Mouse (Mus musculus) T-helper 2 cell (primary cell): ENCODE data around the gene Svbp.

Experiments used
- in situ Hi-C: fragments of 300-600 bp; cut with MboI, MseI; formaldehyde crosslinking; loops from one replicate; pipeline ENCODE4 v1.15.1; 2025; ENCODE audit warnings: high pct_unique_total_duplicates

Svbp gene

DNA sequence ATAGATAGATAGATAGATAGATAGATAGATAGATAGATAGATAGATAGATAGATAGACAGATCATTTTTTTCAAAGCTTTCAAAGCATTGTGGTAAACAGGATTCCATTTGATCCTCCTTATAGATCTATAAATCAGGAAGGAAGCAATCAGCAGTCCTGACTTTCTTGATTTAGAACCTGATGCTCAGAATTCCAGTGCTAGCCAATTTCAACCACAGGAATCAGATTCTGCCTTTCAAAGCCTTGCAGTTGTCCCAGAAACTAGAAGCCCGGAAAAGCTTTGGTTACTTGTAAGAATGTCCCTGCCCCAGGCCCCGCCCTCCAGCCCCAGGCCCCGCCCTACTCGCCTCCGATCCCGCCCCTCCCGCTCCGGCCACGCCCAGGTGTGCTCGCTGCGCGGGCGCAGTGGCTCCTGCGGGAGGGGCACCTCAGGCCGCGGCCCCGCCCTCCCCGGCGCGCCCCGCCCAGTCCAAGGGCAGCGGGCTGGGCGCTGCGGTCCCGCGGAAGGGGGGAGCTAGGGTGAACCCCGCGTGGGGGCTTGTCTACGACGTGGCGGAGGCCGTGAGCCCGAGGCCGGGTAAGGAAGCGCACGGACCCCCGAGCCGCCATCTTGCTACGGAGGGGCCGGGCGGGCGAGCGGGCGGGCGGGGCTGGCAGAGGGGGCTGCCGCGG lies at the start of gene Svbp:
Gene Svbp (plus strand): TSS at position 398 of the 673 bp plus-strand sequence.
- in situ Hi-C loops, result no loop called here

DNA sequence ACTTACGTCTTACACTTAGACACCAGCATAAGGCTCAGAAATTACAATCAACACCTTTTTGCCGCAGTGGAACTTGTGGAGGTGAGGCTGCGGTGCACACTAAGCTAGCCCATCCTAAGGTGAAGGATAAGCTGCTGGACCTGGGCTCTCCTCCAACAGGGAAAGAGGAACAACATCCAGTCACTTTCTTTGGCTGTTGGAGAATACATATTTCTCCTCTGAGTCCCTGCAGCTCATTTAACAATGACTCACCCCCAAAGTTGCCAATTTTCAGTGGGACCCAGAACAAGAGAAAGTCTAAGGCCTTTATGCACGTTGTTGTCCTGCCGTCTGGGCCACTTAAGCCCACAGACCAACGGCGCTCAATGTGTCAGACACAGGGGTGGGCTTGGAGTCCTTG lies 48.3 kb upstream of the Svbp start:
- in situ Hi-C loops, result loop anchor here (5.0 kb wide), 1 partner anchor 65 kb away; no protein-coding TSS in a partner anchor

DNA sequence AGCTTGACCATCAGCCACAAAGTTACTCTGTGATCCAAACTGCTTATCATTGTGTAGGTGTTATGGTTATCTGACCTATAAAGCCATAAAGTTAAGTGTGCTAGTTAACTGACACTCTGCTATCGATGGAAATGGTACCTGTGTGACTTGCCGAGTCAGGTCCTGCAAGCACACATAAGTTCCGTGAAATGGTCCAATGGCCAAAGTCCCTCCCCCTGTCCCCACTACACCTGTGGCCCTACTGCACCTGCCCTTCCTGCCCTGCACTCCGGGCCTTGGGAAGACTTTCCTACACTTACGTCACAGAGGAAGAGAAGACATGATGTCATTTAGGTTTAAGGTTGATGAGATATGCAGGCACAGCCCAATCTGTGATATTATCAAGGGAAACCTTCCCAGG lies 47.8 kb upstream of the Svbp start:
- in situ Hi-C loops, result loop anchor here (5.0 kb wide), 1 partner anchor 65 kb away; no protein-coding TSS in a partner anchor

DNA sequence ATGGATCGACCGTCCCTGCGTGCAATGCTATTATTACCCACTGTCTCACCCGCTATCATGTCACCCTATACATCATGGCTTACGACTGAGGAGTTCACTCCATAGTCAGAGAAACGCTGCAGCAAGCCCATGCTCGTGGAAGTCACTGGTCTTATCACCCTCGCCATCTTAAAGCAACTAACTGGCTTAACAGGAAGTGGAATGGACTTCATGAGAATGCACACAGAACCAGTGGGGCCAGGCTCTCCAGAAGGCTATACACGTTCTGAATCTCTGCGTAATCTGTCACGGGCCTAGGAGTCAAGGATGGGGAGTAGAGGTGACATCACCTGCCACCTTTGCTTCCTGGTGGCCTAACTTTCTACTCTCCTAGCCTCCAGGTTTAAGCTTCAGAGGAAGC lies 46.4 kb upstream of the Svbp start:
- in situ Hi-C loops, result loop anchor here (5.0 kb wide), 1 partner anchor 66 kb away; no protein-coding TSS in a partner anchor

DNA sequence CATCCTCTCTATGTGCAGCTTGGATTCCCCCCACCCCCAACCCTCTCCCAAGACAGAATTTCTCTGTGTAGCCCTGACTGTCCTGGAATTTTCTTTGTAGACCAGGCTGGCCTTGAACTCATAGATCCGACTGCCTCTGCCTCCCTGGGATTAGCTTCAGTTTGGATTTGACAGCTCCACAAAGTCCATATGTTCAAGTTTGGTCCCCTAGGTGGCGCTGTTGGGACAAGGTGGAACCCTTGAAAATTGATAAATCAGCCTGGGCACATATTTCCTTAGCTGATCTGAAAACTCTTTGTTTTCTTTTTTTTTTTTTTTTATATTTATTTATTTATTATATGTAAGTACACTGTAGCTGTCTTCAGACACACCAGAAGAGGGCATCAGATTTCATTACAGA lies 37.9 kb upstream of the Svbp start:
- in situ Hi-C loops, result no loop called here

DNA sequence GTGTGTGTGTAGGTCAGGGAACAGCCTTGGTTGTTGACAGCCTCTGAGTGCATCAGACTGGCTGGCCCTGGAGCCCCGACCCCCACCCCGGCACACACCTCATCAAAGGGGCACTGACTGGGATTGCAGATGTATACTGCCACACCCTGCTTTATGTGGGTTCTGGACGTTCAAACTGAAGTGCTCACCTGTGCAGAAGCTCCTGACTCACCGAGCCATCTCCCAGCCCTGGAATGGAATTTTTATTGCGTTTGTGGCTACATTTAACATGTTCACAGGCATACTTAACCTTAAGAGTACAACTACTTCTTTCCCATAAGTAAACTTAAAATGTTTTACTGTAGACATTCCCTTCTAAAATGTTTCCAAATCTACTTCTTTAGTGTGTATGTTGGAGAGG lies 37.2 kb upstream of the Svbp start:
- in situ Hi-C loops, result no loop called here

DNA sequence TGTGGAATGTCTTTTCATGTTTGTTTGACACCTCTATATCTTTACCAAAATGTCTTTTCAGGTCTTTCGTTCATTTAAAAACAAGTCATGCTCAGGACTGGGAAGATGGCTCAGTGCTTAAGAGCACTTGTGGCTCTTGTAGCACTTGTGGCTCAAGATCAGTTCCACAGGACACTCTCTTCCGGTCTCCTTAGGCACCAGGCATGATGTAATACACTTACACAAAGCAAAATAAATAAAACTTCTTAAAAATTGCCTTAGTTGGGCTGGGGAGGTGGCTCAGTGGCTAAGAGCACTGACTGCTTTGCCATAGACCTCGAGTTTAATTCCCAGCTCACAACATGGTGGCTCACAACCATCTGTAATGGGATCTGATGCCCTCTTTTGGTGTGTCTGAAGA lies 33.7 kb upstream of the Svbp start:
- in situ Hi-C loops, result loop anchor here (10.0 kb wide), 1 partner anchor 517 kb away; no protein-coding TSS in a partner anchor

DNA sequence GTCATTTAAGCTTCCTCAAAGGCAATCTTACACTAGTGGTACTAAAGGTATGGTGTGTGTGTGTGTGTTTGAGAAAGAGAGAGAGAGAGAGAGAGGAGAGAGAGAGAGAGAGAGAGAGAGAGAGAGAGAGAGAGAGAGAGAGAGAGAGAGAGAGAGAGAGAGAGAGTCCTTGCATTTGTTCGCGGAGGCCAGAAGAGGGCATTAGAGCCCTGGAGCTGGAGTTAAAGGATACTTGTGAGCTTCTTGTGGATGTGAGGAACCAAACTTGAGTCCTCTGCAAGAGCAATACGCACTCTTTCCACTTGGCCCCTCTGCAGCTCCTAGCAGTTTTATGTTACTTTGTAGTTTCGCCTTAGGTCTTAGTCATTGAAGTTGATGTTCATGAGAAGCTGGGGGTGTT lies 32.1 kb upstream of the Svbp start:
- in situ Hi-C loops, result loop anchor here (10.0 kb wide), 1 partner anchor 518 kb away; no protein-coding TSS in a partner anchor

DNA sequence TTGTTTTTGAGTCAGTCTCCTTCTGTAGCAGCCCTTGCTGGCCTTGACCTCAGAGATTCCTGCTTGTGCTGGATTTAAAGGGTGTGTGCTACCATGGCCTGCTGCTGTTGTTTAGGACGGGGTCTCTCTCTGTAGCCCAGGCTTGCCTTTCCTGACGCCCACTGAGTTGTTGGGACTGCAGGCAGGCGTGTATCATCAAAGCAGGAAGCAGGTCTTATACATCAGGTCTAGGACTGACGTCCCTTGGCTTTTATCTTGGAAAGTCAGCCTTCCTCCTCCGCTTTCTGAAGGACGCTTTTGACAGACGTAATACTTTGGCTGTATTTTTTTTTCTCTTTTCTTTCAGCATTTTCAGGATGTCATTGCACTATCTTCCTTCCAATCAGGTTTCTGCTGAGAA lies 29.2 kb upstream of the Svbp start:
- in situ Hi-C loops, result loop anchor here (5.0 to 10.0 kb wide), 2 partner anchors 39 to 521 kb away; no protein-coding TSS in a partner anchor

DNA sequence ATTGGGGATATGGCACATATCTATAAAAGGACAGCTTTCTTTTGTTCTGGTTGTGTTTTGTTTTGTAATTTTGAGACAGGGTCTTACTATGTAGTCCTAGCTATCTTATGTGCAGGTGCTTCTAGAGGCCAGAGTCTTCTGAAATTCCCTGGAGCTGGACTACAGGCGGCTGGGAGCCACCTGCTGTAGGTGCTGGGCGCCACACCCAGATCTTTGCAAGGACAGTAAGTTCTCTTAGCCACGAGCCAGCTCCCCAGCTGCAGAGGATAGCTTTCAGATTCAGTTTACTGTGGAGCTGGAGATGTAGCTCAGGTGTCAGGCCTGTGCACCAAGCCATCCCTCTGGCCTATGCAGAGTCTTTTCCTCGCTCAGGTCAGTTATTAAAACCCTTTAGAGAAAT lies 28.0 kb upstream of the Svbp start:
- in situ Hi-C loops, result loop anchor here (5.0 to 10.0 kb wide), 2 partner anchors 40 to 522 kb away; no protein-coding TSS in a partner anchor

DNA sequence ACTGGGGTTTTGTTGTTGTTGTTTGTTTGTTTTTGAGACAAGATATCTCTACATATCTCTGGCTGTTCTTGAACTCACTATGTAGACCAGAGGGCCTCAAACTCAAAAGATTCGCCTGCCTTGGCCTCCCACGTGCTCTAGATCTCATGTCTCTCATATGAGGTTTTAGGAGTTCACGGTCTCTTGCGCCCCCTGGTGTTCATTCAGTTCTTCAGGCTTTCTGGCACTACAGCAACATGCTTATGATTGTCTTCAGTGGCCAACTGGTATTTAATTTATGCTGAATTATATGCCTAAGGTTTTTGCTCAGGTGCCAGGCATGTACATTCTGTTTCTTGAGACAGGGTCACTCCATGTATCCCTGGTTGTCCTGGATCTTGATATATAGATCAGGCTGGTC lies 27.4 kb upstream of the Svbp start:
- in situ Hi-C loops, result loop anchor here (5.0 to 10.0 kb wide), 2 partner anchors 40 to 523 kb away; no protein-coding TSS in a partner anchor

DNA sequence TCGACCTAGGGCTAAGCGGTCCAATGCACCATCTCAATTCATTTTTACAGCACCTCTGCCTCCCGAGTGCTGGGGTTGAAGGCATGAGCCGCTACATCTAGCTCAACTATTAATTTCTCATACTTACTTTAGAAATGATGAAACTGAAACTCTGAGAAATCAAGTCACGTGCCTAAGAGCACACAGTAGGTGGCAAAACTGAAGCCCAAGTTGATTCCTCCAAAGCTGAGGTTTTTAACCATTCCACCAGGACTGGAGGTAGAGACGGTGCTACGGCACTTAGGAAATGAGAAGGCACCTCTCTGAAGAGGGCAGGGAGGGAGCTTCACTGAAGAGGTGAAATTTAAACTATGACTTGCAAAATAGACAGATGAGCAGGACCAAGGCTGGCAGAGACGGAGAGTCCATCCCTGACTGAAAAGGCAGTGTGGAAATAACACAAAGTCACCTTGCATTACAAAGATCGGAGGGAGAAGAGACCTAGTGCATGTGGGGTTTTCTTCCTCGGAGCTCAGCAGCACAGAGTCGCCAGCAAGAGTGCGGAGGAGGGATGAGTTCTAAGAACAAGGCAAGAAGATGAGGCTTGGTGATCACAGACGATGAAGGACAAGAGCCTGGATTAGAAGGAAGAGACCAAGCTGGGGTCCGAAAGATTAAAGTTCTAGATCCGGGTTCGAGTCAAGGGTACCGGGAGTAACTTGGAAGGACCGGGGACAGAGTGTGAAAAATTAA lies 22.0 kb upstream of the Svbp start:
- in situ Hi-C loops, result loop anchor here (5.0 kb wide), 1 partner anchor 166 kb away; no protein-coding TSS in a partner anchor

DNA sequence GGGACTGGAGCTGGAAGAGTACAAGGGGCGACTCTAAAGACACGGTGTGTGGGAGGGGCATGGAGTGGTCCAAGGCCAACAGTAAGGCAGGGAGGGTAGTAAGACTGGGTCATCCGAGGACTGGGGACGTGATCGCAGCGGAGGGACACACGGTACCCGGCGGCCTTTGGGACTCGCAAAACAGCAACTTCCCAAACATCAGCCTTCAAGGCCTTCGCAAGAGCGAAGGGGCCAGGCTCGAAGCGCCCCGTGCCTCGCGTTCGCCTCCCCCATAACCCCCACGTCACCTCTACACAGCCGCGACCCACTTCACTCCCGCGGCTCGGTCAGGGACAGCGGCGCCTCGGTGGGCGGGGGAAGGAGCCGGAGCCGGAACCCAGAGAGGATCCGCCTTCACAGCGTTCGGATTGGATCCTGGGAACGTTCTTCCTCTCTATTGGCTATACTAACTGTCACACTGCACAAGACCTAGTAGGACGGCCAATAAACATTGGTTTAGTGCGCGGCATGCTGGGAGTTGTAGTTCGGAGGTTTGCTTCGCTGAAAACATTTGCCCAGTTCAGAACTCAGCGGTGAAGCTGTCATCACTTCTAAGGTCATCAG lies 21.2 kb upstream of the Svbp start, which contains the start of gene Zfp691:
Gene Zfp691 (minus strand): TSS at position 345 of the 603 bp plus-strand sequence.
- in situ Hi-C loops, result loop anchor here (5.0 kb wide), 1 partner anchor 167 kb away; no protein-coding TSS in a partner anchor

DNA sequence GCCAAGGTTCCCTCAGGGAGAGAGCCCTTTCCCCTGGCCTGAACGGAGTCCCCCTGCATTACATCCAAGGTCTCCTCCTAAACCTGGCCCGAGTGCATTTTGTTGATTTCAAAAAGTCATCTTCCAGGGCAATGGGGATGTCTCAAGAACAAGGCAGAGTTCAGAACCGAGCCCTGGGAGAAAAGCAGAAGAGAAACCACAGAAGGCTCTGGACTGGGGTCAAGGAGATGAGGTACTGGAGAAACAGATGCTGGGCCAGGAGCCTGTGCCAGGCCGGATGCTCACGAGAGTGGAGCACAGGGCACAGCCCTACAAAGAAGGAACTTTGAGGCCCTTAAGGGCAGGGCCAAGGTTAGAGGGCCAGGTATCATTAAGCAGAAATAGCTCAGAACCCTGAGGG lies 17.4 kb upstream of the Svbp start:
- in situ Hi-C loops, result loop anchor here (5.0 kb wide), 1 partner anchor 45 kb away; no protein-coding TSS in a partner anchor

DNA sequence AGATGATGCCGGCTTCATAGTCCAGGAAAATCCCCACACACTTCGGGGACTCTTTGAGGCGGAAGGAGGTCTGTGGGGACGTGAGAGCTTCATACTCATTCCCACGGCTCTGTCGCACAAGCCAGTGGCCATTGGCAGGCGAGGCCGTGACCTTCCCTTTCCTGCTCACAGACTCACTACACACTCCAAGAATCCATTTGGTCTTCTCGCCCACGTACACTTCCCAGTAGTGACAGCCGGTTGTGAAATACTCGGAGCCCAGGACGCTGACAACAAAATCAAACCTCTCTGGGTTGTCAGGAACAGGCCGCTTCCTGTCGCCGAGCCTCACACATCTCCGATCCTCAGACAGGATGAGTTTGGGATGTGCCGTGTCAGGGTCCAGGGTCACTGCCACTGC lies 16.8 kb upstream of the Svbp start:
- in situ Hi-C loops, result loop anchor here (5.0 kb wide), 1 partner anchor 44 kb away; no protein-coding TSS in a partner anchor

DNA sequence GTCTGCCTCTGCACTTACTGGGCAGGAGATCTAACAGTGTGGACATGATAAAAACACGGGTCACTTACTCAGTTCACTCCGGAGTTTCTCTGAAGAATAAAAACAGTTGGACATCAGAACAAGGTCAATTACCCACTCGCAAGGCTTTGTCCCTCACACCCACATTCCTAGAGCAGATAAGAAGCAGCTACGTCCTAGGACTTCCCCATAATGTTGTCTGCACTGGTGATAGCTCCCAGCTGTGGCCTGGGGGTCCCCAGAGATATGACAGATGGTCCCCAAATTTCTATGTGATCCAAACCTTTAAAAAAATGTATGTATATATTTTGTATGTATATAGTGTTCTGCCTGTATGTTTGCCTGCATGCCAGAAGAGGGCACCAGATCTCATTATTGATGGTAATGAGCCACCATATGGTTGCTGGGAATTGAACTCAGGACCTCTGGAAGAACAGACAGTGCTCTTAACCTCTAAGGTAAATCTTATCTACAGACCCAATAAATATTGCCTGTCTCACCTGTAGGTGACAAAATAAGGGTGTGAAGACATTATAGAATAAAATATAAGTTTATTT lies 14.9 kb upstream of the Svbp start:
- in situ Hi-C loops, result no loop called here

DNA sequence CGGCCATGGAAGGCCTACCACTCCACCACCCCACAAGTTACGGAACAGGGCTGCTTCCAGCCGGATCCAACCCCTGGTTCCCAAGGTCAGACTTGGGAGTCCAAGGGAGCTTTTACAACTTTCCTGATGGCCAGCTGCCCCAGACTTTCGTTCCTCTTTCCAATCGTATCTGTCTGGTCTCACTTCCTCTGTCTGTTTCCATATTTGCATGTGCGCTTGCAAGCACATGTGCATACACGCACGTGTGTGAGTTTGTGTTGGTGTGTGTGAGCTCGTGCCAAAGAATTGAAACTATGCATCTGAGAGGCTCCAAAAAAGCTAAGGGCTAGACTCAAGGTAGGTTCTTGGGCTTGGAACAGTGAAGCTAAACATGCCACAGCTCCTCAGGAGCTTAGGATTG lies 13.7 kb upstream of the Svbp start:
- in situ Hi-C loops, result no loop called here

DNA sequence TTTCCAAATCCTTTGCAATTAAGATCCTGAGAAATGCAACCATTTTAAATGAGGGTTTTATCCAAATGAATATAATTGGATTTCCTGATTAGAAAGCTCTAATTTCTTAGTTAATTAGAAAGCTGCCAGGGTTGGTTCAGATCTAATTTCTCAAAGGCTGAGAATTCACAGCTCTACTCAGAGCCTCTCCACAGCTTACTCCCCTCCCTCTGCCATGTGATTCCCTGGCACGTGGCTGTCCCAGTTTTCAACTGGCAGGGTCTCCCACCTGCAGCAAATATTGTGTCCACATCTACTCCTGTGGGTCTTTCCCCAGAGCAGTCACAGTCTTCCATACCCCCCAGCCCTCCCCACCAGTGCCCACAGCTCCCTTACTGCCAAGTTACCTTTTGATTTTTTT lies 11.6 kb upstream of the Svbp start:
- in situ Hi-C loops, result no loop called here

DNA sequence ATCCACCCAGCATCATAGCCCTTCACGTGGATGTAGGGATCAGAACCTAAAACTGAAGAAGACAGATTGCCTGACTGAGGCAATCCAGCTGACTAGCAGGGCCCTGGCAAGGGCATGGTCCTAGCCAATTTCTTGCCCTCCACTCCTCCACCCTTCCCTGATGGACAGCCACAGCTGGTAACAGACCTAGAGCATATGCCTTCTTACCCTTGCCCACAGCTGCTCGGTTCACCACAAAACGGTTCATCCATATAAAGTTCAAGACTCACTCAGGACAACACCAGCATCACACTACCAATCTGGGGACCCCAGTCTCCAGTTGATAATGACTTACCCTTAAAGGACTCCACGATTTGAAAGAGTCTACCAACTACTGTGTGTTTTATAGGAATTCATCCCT lies 9.3 kb upstream of the Svbp start:
- in situ Hi-C loops, result no loop called here

DNA sequence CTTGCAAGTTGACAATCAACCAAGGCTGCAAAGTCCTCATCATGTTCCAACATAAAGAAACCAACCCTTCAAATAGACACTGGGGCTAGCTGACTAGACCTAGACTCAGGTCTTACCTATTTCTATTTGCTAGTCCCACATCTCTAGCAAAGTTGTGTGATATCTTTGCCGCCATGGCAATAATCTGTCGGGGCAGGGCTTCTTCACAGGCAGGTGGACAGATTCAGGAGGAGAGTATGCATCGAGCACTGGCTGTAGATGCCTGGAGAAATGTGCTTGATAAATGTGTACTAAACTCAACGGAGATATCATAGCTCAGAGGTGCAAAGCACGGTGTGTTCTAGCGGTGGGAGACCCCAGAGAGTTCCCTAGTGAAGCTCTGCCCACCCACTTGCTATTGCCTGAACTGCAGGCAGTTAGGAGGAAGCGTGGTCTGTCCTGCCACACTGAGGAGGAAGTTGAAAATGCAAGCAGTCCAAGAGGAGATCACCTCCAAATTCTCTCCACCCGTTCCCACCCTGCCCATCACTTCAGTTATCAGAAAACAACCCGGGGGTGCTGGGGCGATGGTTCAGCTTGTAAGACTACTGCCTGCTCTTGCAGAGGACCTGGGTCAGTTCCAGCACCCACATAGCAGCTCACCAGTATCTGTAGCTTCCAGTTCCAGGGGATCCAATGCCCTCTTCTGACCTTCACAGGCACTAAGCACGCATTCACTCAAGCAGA lies 6.9 kb upstream of the Svbp start:
- in situ Hi-C loops, result no loop called here

DNA sequence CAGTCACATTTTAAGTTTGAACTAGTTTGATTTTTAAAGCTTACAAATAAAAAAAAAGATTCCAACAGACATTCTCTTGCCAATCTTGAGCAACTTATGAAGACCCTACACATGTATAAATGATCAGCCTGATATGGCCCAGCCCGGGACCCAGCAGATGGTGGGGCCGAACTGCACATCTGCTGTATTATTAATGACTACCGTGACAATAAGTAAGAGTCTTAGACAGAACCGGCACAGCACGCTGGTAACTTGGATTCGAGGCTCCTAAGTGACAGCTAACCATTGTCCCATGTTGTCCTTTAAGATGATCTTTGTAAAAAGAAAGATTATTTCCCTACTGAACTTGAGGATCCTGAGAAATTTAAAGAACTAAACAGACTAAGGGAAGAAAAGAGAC lies 5.7 kb upstream of the Svbp start:
- in situ Hi-C loops, result no loop called here
